Mouse (Mus musculus): ENCODE measurements around the gene Psmb9. TPM values are rescaled to one million over a fixed set of nuclear protein-coding genes. Genes with fewer than 3 reads are reported as not detected.

Psmb9 gene
- polyA plus RNA-seq, 1 experiment from 2014 or later, result 0.63 TPM

GRCm38 (mm10) chr17:34140240-34140639, 47.3 kb downstream of the Psmb9 start:
- 0 out of 2 replicates have a peak, but pooled peaks cover 3% of the 10 kb centered on the region for H3K4me1 ChIP-seq (ENCODE audit: control insufficient read depth, insufficient read depth, low read length)
- H3K36me3 ChIP-seq (ENCODE audit: control insufficient read depth, insufficient read depth, low read length), result no peaks in the 10 kb centered on the region
- no peaks in the 10 kb centered on the region for H3K9me3 ChIP-seq (ENCODE audit: control insufficient read depth, low read length)
- H3K27ac ChIP-seq (ENCODE audit: low read depth, low read length), result no peak overlapping the region
- WGBS, result 12% methylated on average over 5 of the region's 5 CpGs
- no peak overlapping the region for H3K4me2 ChIP-seq (ENCODE audit: low read depth, low read length)
- no peak for ATAC-seq (ENCODE audit: low read depth)
- H3K9ac ChIP-seq (replicated peaks; ENCODE audit: low read depth, low read length), result no peak overlapping the region
- H3K4me3 ChIP-seq (ENCODE audit: low read depth, low read length), result no peak overlapping the region
- H3K27me3 ChIP-seq (ENCODE audit: control insufficient read depth, insufficient read depth, low read length), result peaks cover 21% of the 10 kb centered on the region

- 1% methylated on average over 16 of the region's 16 CpGs for WGBS
Measured at GRCm38 (mm10) chr17:34139416-34139815, 48.1 kb downstream of the Psmb9 start.

GRCm38 (mm10) chr17:34138655-34139054, 48.9 kb downstream of the Psmb9 start:
- WGBS, result 80% methylated on average over 7 of the region's 7 CpGs
- Histone ChIP-seq H3K27ac (ENCODE audit: low read depth, low read length) (no peak overlapping the region), H3K36me3 (ENCODE audit: control insufficient read depth, insufficient read depth, low read length) (no peaks in the 10 kb centered on the region), H3K4me3 (ENCODE audit: low read depth, low read length) (no peak overlapping the region), H3K9ac (replicated peaks; ENCODE audit: low read depth, low read length) (no peak overlapping the region), H3K4me1 (ENCODE audit: control insufficient read depth, insufficient read depth, low read length) (0 out of 2 replicates have a peak, but pooled peaks cover 3% of the 10 kb centered on the region), H3K9me3 (ENCODE audit: control insufficient read depth, low read length) (no peaks in the 10 kb centered on the region), H3K4me2 (ENCODE audit: low read depth, low read length) (no peak overlapping the region), H3K27me3 (ENCODE audit: control insufficient read depth, insufficient read depth, low read length) (peaks cover 21% of the 10 kb centered on the region)
- ATAC-seq (ENCODE audit: low read depth), result no peak

More at GRCm38 (mm10) chr17:34139416-34139815, 48.1 kb downstream of the Psmb9 start:
- Histone ChIP-seq H3K27ac (ENCODE audit: low read depth, low read length) (no peak overlapping the region), H3K36me3 (ENCODE audit: control insufficient read depth, insufficient read depth, low read length) (no peaks in the 10 kb centered on the region), H3K27me3 (ENCODE audit: control insufficient read depth, insufficient read depth, low read length) (peaks cover 21% of the 10 kb centered on the region), H3K9ac (replicated peaks; ENCODE audit: low read depth, low read length) (no peak overlapping the region; the same call in 1 of the 2 replicates), H3K9me3 (ENCODE audit: control insufficient read depth, low read length) (no peaks in the 10 kb centered on the region), H3K4me2 (ENCODE audit: low read depth, low read length) (peak overlapping the region; percentile 40), H3K4me1 (ENCODE audit: control insufficient read depth, insufficient read depth, low read length) (0 out of 2 replicates have a peak, but pooled peaks cover 3% of the 10 kb centered on the region), H3K4me3 (ENCODE audit: low read depth, low read length) (peak overlapping the region; percentile 18)
- ATAC-seq (ENCODE audit: low read depth), result no peak

GRCm38 (mm10) chr17:34137601-34138000, 50.0 kb downstream of the Psmb9 start:
- no peaks in the 10 kb centered on the region for H3K9me3 ChIP-seq (ENCODE audit: control insufficient read depth, low read length)
- WGBS, result 76% methylated on average over 7 of the region's 7 CpGs
- H3K4me1 ChIP-seq (ENCODE audit: control insufficient read depth, insufficient read depth, low read length), result 0 out of 2 replicates have a peak, but pooled peaks cover 3% of the 10 kb centered on the region
- peaks cover 21% of the 10 kb centered on the region for H3K27me3 ChIP-seq (ENCODE audit: control insufficient read depth, insufficient read depth, low read length)
- ATAC-seq (ENCODE audit: low read depth), result no peak
- H3K9ac ChIP-seq (replicated peaks; ENCODE audit: low read depth, low read length), result no peak overlapping the region
- H3K4me3 ChIP-seq (ENCODE audit: low read depth, low read length), result no peak overlapping the region
- H3K36me3 ChIP-seq (ENCODE audit: control insufficient read depth, insufficient read depth, low read length), result no peaks in the 10 kb centered on the region
- no peak overlapping the region for H3K4me2 ChIP-seq (ENCODE audit: low read depth, low read length)
- no peak overlapping the region for H3K27ac ChIP-seq (ENCODE audit: low read depth, low read length)

- Histone ChIP-seq H3K9ac (replicated peaks; ENCODE audit: low read depth, low read length) (0 out of 2 replicates have a peak overlapping the region, but pooled peaks have one; percentile 7), H3K36me3 (ENCODE audit: control insufficient read depth, insufficient read depth, low read length) (no peaks in the 10 kb centered on the region), H3K4me3 (ENCODE audit: low read depth, low read length) (peak overlapping the region; percentile 19), H3K4me2 (ENCODE audit: low read depth, low read length) (peak overlapping the region; percentile 62), H3K27me3 (ENCODE audit: control insufficient read depth, insufficient read depth, low read length) (peaks cover 21% of the 10 kb centered on the region), H3K4me1 (ENCODE audit: control insufficient read depth, insufficient read depth, low read length) (0 out of 2 replicates have a peak, but pooled peaks cover 3% of the 10 kb centered on the region), H3K27ac (ENCODE audit: low read depth, low read length) (no peak overlapping the region), H3K9me3 (ENCODE audit: control insufficient read depth, low read length) (no peaks in the 10 kb centered on the region)
- peak; percentile 97 for ATAC-seq (ENCODE audit: low read depth)
- 7% methylated on average over 31 of the region's 31 CpGs for WGBS
Measured at GRCm38 (mm10) chr17:34135297-34136224, 52.0 kb downstream of the Psmb9 start.

GRCm38 (mm10) chr17:34134451-34134850, 53.1 kb downstream of the Psmb9 start:
- Histone ChIP-seq H3K27ac (ENCODE audit: low read depth, low read length) (no peak overlapping the region), H3K9ac (replicated peaks; ENCODE audit: low read depth, low read length) (no peak overlapping the region), H3K36me3 (ENCODE audit: control insufficient read depth, insufficient read depth, low read length) (no peaks in the 10 kb centered on the region), H3K4me2 (ENCODE audit: low read depth, low read length) (no peak overlapping the region), H3K9me3 (ENCODE audit: control insufficient read depth, low read length) (no peaks in the 10 kb centered on the region), H3K27me3 (ENCODE audit: control insufficient read depth, insufficient read depth, low read length) (peaks cover 12% of the 10 kb centered on the region), H3K4me3 (ENCODE audit: low read depth, low read length) (no peak overlapping the region), H3K4me1 (ENCODE audit: control insufficient read depth, insufficient read depth, low read length) (0 out of 2 replicates have a peak, but pooled peaks cover under 1% of the 10 kb centered on the region)
- no peak for ATAC-seq (ENCODE audit: low read depth)
- 87% methylated on average over 3 of the region's 3 CpGs for WGBS

GRCm38 (mm10) chr17:34133289-34133688, 54.3 kb downstream of the Psmb9 start:
- no peak overlapping the region for H3K9ac ChIP-seq (replicated peaks; ENCODE audit: low read depth, low read length)

More at GRCm38 (mm10) chr17:34133289-34133688, 54.3 kb downstream of the Psmb9 start:
- Histone ChIP-seq H3K4me1 (ENCODE audit: control insufficient read depth, insufficient read depth, low read length) (peaks cover 4% of the 10 kb centered on the region; the same call in 1 of the 2 replicates), H3K27ac (ENCODE audit: low read depth, low read length) (no peak overlapping the region), H3K4me2 (ENCODE audit: low read depth, low read length) (no peak overlapping the region), H3K27me3 (ENCODE audit: control insufficient read depth, insufficient read depth, low read length) (peaks cover 1% of the 10 kb centered on the region; the same call in 1 of the 2 replicates), H3K4me3 (ENCODE audit: low read depth, low read length) (no peak overlapping the region), H3K9me3 (ENCODE audit: control insufficient read depth, low read length) (no peaks in the 10 kb centered on the region), H3K36me3 (ENCODE audit: control insufficient read depth, insufficient read depth, low read length) (no peaks in the 10 kb centered on the region)
- 88% methylated on average over 11 of the region's 11 CpGs for WGBS
- no peak for ATAC-seq (ENCODE audit: low read depth)
